Mouse (Mus musculus): ENCODE results near the gene Axin2. TPM values are rescaled to one million over a fixed set of nuclear protein-coding genes. Genes with fewer than 3 reads are reported as not detected.

The Axin2 gene
- polyA plus RNA-seq, 1 experiment from 2014 or later = 1.6 TPM

- WGBS = 59% methylated on average over 13 of the region's 13 CpGs
- ATAC-seq (replicated peaks; ENCODE audit: extremely low read depth, insufficient read depth, low FRiP score) = no peak
- H3K4me1 ChIP-seq (ENCODE audit: control insufficient read depth, insufficient read depth, low read length) = peaks cover 38% of the 10 kb centered on the region
- no peaks in the 10 kb centered on the region for H3K9me3 ChIP-seq (replicated peaks; ENCODE audit: control insufficient read depth, low read length)
- H3K4me3 ChIP-seq (ENCODE audit: low read length) = peak overlapping the region; percentile 93
- H3K4me2 ChIP-seq (ENCODE audit: low read depth, low read length) = peak overlapping the region; percentile 97
- no peaks in the 10 kb centered on the region for H3K36me3 ChIP-seq (ENCODE audit: control insufficient read depth, insufficient read depth)
- no peak overlapping the region for H3K27ac ChIP-seq (ENCODE audit: low read length)
- H3K9ac ChIP-seq (ENCODE audit: low read length) = no peak overlapping the region; the same call in 1 of the 2 replicates
- peaks cover 17% of the 10 kb centered on the region for H3K27me3 ChIP-seq (ENCODE audit: control insufficient read depth, insufficient read depth, low read length)
Observed at GRCm38 (mm10) chr11:108923781-108924180, 3.6 kb downstream of the Axin2 start.

- Histone ChIP-seq H3K4me1 (ENCODE audit: control insufficient read depth, insufficient read depth, low read length) (peaks cover 39% of the 10 kb centered on the region), H3K36me3 (ENCODE audit: control insufficient read depth, insufficient read depth) (no peaks in the 10 kb centered on the region), H3K4me3 (ENCODE audit: low read length) (peak overlapping the region; percentile 23; the same call in 1 of the 2 replicates), H3K27me3 (ENCODE audit: control insufficient read depth, insufficient read depth, low read length) (peaks cover 17% of the 10 kb centered on the region), H3K27ac (ENCODE audit: low read length) (no peak overlapping the region), H3K9me3 (replicated peaks; ENCODE audit: control insufficient read depth, low read length) (no peaks in the 10 kb centered on the region), H3K4me2 (ENCODE audit: low read depth, low read length) (peak overlapping the region; percentile 97), H3K9ac (ENCODE audit: low read length) (no peak overlapping the region)
- 24% methylated on average over 5 of the region's 5 CpGs for WGBS
- ATAC-seq (replicated peaks; ENCODE audit: extremely low read depth, insufficient read depth, low FRiP score) = no peak
Observed at GRCm38 (mm10) chr11:108924346-108924745, 4.2 kb downstream of the Axin2 start.

GRCm38 (mm10) chr11:108925202-108925601, 5.1 kb downstream of the Axin2 start:
- peaks cover 41% of the 10 kb centered on the region for H3K4me1 ChIP-seq (ENCODE audit: control insufficient read depth, insufficient read depth, low read length)

GRCm38 (mm10) chr11:108925826-108926225, 5.7 kb downstream of the Axin2 start:
- Histone ChIP-seq H3K4me2 (ENCODE audit: low read depth, low read length) (no peak overlapping the region), H3K4me1 (ENCODE audit: control insufficient read depth, insufficient read depth, low read length) (peaks cover 42% of the 10 kb centered on the region), H3K36me3 (ENCODE audit: control insufficient read depth, insufficient read depth) (no peaks in the 10 kb centered on the region), H3K27me3 (ENCODE audit: control insufficient read depth, insufficient read depth, low read length) (peaks cover 17% of the 10 kb centered on the region), H3K9ac (ENCODE audit: low read length) (no peak overlapping the region), H3K4me3 (ENCODE audit: low read length) (no peak overlapping the region), H3K9me3 (replicated peaks; ENCODE audit: control insufficient read depth, low read length) (no peaks in the 10 kb centered on the region), H3K27ac (ENCODE audit: low read length) (no peak overlapping the region)
- 86% methylated on average over 9 of the region's 9 CpGs for WGBS
- no peak for ATAC-seq (replicated peaks; ENCODE audit: extremely low read depth, insufficient read depth, low FRiP score)

More at GRCm38 (mm10) chr11:108925202-108925601, 5.1 kb downstream of the Axin2 start:
- 16% methylated on average over 6 of the region's 6 CpGs for WGBS
- H3K27ac ChIP-seq (ENCODE audit: low read length) = no peak overlapping the region
- no peaks in the 10 kb centered on the region for H3K9me3 ChIP-seq (replicated peaks; ENCODE audit: control insufficient read depth, low read length)
- no peak for ATAC-seq (replicated peaks; ENCODE audit: extremely low read depth, insufficient read depth, low FRiP score)
- H3K4me2 ChIP-seq (ENCODE audit: low read depth, low read length) = peak overlapping the region; percentile 97
- no peak overlapping the region for H3K9ac ChIP-seq (ENCODE audit: low read length)
- H3K36me3 ChIP-seq (ENCODE audit: control insufficient read depth, insufficient read depth) = no peaks in the 10 kb centered on the region
- H3K27me3 ChIP-seq (ENCODE audit: control insufficient read depth, insufficient read depth, low read length) = peaks cover 17% of the 10 kb centered on the region
- H3K4me3 ChIP-seq (ENCODE audit: low read length) = peak overlapping the region; percentile 23

GRCm38 (mm10) chr11:108926345-108927092, 6.4 kb downstream of the Axin2 start:
- Histone ChIP-seq H3K27ac (ENCODE audit: low read length) (peak overlapping the region; percentile 4), H3K9ac (ENCODE audit: low read length) (no peak overlapping the region), H3K9me3 (replicated peaks; ENCODE audit: control insufficient read depth, low read length) (no peaks in the 10 kb centered on the region), H3K4me2 (ENCODE audit: low read depth, low read length) (0 out of 2 replicates have a peak overlapping the region, but pooled peaks have one; percentile 27), H3K4me3 (ENCODE audit: low read length) (no peak overlapping the region), H3K27me3 (ENCODE audit: control insufficient read depth, insufficient read depth, low read length) (peaks cover 17% of the 10 kb centered on the region), H3K4me1 (ENCODE audit: control insufficient read depth, insufficient read depth, low read length) (peaks cover 42% of the 10 kb centered on the region), H3K36me3 (ENCODE audit: control insufficient read depth, insufficient read depth) (no peaks in the 10 kb centered on the region)
- 40% methylated on average over 10 of the region's 10 CpGs for WGBS
- peak; percentile 17; the same call in 1 of the 2 replicates for ATAC-seq (replicated peaks; ENCODE audit: extremely low read depth, insufficient read depth, low FRiP score)

- H3K9me3 ChIP-seq (replicated peaks; ENCODE audit: control insufficient read depth, low read length) = no peaks in the 10 kb centered on the region
- ATAC-seq (replicated peaks; ENCODE audit: extremely low read depth, insufficient read depth, low FRiP score) = no peak
- no peaks in the 10 kb centered on the region for H3K36me3 ChIP-seq (ENCODE audit: control insufficient read depth, insufficient read depth)
- H3K4me1 ChIP-seq (ENCODE audit: control insufficient read depth, insufficient read depth, low read length) = peaks cover 40% of the 10 kb centered on the region
- H3K9ac ChIP-seq (ENCODE audit: low read length) = no peak overlapping the region
- H3K4me3 ChIP-seq (ENCODE audit: low read length) = no peak overlapping the region
- peaks cover 14% of the 10 kb centered on the region for H3K27me3 ChIP-seq (ENCODE audit: control insufficient read depth, insufficient read depth, low read length)
- H3K27ac ChIP-seq (ENCODE audit: low read length) = peak overlapping the region; percentile 4; the same call in 1 of the 2 replicates
- 0 out of 2 replicates have a peak overlapping the region, but pooled peaks have one; percentile 4 for H3K4me2 ChIP-seq (ENCODE audit: low read depth, low read length)
- 60% methylated on average over 13 of the region's 13 CpGs for WGBS
Observed at GRCm38 (mm10) chr11:108927093-108927444, 6.9 kb downstream of the Axin2 start.

- ATAC-seq (replicated peaks; ENCODE audit: extremely low read depth, insufficient read depth, low FRiP score) = no peak
- peaks cover 2% of the 10 kb centered on the region; the same call in 1 of the 2 replicates for H3K36me3 ChIP-seq (ENCODE audit: control insufficient read depth, insufficient read depth)
- H3K4me2 ChIP-seq (ENCODE audit: low read depth, low read length) = no peak overlapping the region
- peaks cover 10% of the 10 kb centered on the region for H3K27me3 ChIP-seq (ENCODE audit: control insufficient read depth, insufficient read depth, low read length)
- 37% methylated on average over 8 of the region's 8 CpGs for whole genome bisulfite sequencing
- H3K27ac ChIP-seq (ENCODE audit: low read length) = no peak overlapping the region
- H3K9ac ChIP-seq (ENCODE audit: low read length) = no peak overlapping the region
- no peak overlapping the region for H3K4me3 ChIP-seq (ENCODE audit: low read length)
- no peaks in the 10 kb centered on the region for H3K9me3 ChIP-seq (replicated peaks; ENCODE audit: control insufficient read depth, low read length)
- H3K4me1 ChIP-seq (ENCODE audit: control insufficient read depth, insufficient read depth, low read length) = peaks cover 32% of the 10 kb centered on the region
Observed at GRCm38 (mm10) chr11:108928096-108928495, 7.9 kb downstream of the Axin2 start.

GRCm38 (mm10) chr11:108928752-108929151, 8.6 kb downstream of the Axin2 start:
- Histone ChIP-seq H3K4me1 (ENCODE audit: control insufficient read depth, insufficient read depth, low read length) (peaks cover 29% of the 10 kb centered on the region), H3K36me3 (ENCODE audit: control insufficient read depth, insufficient read depth) (peaks cover 2% of the 10 kb centered on the region; the same call in 1 of the 2 replicates), H3K4me3 (ENCODE audit: low read length) (no peak overlapping the region), H3K27me3 (ENCODE audit: control insufficient read depth, insufficient read depth, low read length) (peaks cover 4% of the 10 kb centered on the region), H3K9ac (ENCODE audit: low read length) (no peak overlapping the region), H3K9me3 (replicated peaks; ENCODE audit: control insufficient read depth, low read length) (no peaks in the 10 kb centered on the region), H3K27ac (ENCODE audit: low read length) (no peak overlapping the region), H3K4me2 (ENCODE audit: low read depth, low read length) (no peak overlapping the region)
- 35% methylated on average over 7 of the region's 7 CpGs for WGBS
- ATAC-seq (replicated peaks; ENCODE audit: extremely low read depth, insufficient read depth, low FRiP score) = no peak

- Histone ChIP-seq H3K4me2 (ENCODE audit: low read depth, low read length) (no peak overlapping the region), H3K4me3 (ENCODE audit: low read length) (no peak overlapping the region), H3K27ac (ENCODE audit: low read length) (no peak overlapping the region), H3K9ac (ENCODE audit: low read length) (no peak overlapping the region), H3K4me1 (ENCODE audit: control insufficient read depth, insufficient read depth, low read length) (peaks cover 29% of the 10 kb centered on the region), H3K9me3 (replicated peaks; ENCODE audit: control insufficient read depth, low read length) (no peaks in the 10 kb centered on the region), H3K36me3 (ENCODE audit: control insufficient read depth, insufficient read depth) (peaks cover 2% of the 10 kb centered on the region; the same call in 1 of the 2 replicates), H3K27me3 (ENCODE audit: control insufficient read depth, insufficient read depth, low read length) (peaks cover under 1% of the 10 kb centered on the region)
- WGBS = 54% methylated on average over 4 of the region's 4 CpGs
- ATAC-seq (replicated peaks; ENCODE audit: extremely low read depth, insufficient read depth, low FRiP score) = no peak
Observed at GRCm38 (mm10) chr11:108929176-108929575, 9.0 kb downstream of the Axin2 start.

Data from heart, embryonic 16.5 days (tissue).